Mouse (Mus musculus) naive thymus-derived CD4-positive, alpha-beta T cell, adult 2 months (primary cell): Measurements from ENCODE around the gene Slc6a5.
"Not testable (repeated sequence)": the region's sequence is repeated elsewhere in the genome, so short reads cannot be mapped to it uniquely, and the experiment has no call there.

Experiments
- DNase-seq: peaks from one replicate; pipeline ENCODE4 v3.0.0-alpha.2; 2011; ENCODE audit warnings: low read depth

The Slc6a5 gene

DNA sequence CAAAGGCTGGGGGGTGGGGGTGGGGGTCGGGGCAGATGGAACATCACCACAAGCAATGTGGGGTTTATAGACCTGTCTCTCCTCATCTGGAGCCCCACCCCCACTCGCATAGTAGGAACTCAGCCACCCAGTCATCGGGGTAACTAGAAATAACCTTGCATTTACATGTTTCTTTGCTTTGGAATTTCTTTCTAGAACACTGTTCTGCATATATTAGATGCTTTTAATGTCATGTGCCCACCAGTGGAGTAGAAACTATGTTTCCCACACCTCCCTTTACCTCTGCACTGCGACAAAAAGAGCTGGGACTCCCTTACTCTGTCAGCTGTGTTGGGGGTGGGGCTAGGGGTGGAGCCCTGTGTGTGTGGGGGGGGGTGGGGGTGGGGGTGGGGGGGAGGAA is 3.2 kb downstream of the Slc6a5 start:
- no peak for DNase-seq

DNA sequence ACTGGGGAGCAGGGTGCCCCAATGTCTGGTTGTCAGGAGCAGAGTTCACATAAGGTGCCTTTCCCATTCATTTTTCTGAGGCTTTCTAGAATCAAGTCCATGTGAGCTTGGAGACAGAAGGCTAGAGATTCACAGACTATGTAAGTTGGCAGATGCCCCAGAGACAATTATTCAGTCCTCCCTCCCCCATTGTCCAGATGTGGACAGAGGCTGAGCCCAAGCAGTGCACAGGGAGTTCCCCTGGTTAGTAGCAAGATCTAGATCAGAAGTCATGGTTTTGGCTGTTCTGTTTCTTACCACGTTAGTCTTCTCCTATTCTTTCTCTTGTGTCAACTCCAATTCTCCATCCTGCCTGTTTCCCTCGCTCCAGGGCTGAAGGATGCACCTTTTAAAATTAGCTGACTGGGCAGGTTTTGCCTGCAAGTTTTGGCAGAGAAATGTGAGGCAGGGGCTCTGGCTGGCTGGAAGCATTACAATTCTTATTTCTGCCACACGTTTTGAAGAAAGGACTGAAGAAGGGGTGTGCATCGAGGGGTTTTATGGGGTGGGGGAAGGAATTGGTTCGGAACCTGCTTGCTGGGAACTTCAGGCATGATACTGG is 3.9 kb downstream of the Slc6a5 start:
- DNase-seq = no peak

DNA sequence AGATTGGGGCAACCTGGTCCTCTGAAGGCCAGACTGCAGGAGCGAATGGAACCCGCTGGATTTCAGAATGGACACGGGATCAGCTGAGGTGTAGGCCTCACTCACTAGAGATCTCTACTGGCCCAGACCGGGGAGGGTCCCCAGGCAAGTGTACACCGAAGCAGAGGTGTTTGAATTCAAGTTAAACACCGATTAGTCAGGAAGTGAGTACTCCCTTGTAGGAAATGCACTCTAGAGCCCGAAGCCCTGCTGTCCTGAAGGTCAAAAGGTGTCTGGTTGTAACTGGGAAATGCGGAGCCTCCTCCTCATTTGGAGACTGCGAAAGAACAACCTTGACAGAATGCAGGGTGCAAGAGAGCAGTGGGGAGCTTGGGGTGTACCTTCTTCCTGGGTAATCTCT is 5.0 kb downstream of the Slc6a5 start:
- DNase-seq = no peak

GRCm38 (mm10) chr7:49915471-49915870 is 5.5 kb downstream of the Slc6a5 start:
- no peak for DNase-seq

DNA sequence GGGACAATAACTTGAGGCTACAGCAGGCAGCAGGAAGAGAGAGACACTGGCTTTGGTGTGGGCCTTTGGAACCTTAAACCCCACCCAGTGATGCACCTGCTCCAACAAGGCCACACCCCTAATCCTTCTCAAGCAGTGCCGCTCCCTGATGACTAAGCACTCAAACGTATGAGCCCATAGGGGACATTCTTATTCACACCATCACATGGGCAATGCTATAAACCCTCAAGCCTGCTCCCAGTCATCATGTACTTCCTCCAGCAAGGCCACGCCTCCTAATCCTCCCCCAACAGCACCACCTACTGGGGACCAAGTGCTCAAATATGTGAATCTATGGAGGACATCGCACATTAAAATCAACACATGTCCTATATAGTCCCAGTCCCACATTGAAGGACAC is 9.5 kb downstream of the Slc6a5 start:
- no peak for DNase-seq

DNA sequence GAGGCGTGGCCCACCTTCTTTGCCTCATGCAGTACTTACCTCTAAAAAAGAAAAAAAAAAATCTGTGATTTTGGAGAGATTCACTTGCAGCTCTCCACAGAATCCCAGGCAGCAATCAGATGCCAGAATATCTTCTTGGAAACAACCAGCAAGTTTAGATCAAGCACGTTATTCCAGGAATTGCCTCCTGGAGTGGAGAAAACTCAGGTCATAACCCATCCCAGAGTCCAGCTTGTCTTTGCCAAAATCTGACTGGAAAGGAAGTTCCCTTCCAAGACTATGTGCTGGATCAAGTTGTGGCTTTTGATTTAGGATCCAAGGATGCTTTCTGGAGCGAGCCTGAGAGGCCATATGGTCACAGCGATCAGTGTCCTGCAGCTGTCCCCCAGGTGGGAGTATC is 10.8 kb downstream of the Slc6a5 start:
- DNase-seq = no peak

GRCm38 (mm10) chr7:49922928-49923327 is 13.0 kb downstream of the Slc6a5 start:
- no peak for DNase-seq

GRCm38 (mm10) chr7:49923376-49923775 is 13.4 kb downstream of the Slc6a5 start:
- DNase-seq = peak; percentile 68

DNA sequence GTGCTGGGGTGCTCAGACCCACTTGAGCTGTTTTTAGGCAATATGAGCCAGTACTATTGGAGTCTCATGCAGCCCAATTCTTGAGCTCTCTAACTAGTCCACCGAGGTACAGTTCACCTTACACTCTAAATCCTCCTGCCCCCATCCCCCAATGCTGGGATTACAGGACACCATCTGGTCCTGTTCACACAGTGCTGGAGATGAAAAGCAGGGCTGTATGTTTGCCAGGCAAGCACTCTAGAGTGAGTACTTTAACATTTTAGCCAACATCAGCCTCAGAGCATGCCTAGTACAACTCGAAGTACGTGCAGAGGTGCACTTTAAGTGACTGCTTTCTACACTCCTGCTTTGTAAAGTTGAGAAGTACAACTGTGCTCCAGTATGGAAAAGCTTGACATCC is 18.6 kb downstream of the Slc6a5 start:
- no peak for DNase-seq

GRCm38 (mm10) chr7:49929999-49930398 is 20.1 kb downstream of the Slc6a5 start:
- no peak for DNase-seq

DNA sequence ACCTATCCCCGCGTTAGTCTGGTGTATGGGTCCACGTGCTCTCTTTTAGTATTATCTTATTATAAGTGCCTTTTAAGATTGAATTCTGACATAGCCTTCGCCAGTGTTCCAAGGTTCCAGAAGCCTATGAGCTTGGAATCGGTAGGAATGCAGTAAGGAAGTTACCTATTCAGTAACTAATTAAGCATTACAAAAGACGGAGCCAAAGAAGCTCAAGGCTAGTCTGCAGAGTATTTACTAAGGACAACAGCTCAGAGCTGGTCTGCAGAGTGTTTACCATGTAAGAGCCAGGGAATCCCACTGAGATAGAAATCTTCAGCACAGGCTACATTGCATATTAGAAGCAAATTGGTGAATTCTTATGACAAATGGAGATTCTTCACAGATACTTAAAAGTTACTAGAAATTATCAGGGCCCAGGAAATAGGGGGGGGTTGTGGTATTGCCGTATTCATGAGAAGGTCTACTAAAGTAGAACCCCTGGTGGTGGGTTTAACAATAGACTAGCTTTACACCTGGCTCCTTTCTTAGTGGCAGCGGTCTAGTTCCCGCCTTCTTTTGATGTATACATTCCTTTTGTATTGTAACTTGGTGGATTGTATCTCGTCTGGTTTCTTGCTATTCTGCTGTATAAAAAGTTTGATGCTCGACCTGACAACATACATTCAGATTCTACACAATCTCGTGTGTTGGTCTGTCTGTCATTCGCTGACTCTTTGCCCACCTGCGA is 23.6 kb downstream of the Slc6a5 start:
- DNase-seq = not testable (repeated sequence)

GRCm38 (mm10) chr7:49936821-49937220 is 26.9 kb downstream of the Slc6a5 start:
- no peak for DNase-seq

GRCm38 (mm10) chr7:49942023-49942422 is 32.1 kb downstream of the Slc6a5 start:
- DNase-seq = no peak

DNA sequence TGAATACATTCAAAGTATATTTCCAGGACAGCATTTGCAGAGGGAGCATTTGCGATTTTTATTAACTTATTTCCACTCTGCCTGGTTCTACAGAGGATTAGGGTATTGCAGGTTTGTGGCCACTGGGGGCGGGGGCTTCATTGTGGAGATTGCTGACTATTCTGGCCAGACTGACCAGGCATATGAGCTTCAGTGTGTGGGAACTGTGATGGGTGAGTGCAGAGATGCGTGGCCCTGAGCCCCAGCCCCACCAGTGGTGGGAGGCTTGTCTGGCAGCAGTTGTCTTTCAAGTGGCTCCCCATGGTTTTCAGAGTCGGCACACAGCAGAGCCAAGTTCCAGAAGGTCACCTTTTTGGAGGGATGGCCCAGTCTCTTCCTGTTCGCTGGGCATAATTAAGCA is 32.5 kb downstream of the Slc6a5 start:
- no peak for DNase-seq

DNA sequence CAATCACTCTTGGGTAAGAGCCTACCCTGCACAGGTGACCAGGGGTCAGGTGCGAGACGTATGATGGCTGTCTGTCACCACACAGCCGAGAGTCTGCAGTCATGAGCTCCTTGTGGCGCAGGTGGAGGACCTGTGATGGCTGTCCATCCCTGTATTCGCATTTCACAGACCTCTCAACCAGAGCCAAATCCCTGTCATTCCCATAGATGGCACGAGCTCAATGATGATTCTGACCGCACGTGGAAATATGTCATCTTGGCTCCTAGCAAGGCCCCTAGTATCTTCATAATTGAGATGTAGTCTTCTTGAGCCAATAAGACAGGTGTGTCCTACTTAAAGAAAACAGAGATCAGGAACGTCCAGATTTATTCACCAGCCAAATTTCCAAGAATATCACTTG is 36.7 kb downstream of the Slc6a5 start:
- no peak for DNase-seq

GRCm38 (mm10) chr7:49953546-49954181 is 43.7 kb downstream of the Slc6a5 start:
- DNase-seq = peak; percentile 6

- no peak for DNase-seq
Observed at GRCm38 (mm10) chr7:49954834-49955233, 44.9 kb downstream of the Slc6a5 start.

GRCm38 (mm10) chr7:49957142-49957541 is 47.2 kb downstream of the Slc6a5 start:
- DNase-seq = no peak

- no peak for DNase-seq
Observed at GRCm38 (mm10) chr7:49963764-49964163, 53.8 kb downstream of the Slc6a5 start.

DNA sequence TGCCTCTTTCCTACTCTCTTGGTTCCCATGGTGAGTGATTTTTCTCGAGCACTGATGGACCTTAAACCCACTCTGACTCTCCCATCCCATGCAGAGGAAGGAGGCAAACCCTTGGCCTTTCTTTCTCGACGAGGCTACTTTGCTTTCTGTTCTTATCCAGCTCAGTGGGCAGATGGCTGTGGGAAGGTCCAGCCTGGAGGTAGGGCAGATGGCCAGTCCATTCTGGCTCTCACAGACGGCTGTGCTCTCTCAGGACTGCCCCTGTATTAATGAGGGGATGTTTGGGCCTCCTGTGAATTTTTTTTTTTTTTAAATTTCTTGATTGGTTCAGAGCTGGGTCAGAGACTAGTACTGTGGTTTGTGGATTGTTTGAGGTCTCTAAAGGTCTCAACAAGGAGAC is 59.6 kb downstream of the Slc6a5 start:
- no peak for DNase-seq

- no peak for DNase-seq
Observed at GRCm38 (mm10) chr7:49974841-49975440, 65.0 kb downstream of the Slc6a5 start, which contains the start of gene Nell1. Gene Nell1, plus strand, starts transcription at chr7:49974864.

DNA sequence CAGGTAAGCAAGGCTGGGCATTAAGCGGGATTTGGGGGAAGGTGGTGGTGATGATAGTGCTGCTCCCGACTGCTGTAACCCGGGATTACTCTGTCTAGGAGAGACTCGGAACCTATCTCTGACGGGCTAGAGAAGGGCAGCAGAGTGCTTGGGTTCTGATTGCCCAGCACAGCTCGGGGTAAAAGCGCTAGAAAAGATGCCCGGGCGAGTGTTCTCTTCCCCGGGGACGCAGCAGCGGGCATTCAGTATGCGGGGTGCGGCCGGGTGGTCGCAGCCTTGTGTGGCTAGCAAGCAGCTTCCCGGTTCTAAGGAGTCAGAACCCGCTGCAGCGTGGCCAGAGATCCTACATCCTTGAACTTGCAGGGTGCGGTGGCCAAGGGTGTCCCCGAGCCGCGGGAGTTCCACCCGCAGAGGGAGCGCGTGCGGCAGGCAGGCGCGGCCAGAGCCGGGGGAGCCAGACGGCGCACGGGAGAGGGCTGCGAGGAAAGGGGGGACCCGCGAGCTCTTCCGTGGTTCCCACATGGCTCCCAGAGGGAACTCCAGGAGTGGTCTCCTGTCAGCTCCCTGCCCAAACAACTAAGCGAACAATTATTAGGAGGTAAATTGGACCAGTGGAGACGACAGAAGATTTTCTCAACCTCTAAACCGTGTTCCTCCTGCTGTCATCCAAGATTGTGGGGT is 65.6 kb downstream of the Slc6a5 start:
- DNase-seq = no peak
